In the genomic region with DNA sequence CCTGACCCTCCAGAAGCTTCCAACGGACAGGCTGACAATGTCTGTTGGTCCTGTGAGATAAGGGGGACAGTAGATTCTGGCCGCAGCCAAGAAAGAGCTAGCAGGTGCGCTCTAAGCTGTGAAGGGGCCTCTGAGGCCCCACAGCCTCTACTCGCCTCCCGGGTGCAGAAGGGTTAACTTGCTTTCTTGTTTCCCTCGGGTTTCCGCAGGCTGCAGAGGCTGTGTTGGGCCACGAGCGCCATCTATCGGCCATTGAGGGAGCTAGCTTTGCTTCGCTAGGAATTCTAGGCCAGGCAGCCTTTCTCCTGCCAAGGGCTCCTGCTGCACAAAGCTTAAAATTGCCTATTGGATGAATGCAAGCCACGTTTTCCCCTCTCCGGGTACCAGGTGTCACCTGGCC, we compare ENCODE assay signal across 8 mouse cellular contexts. TPM values are rescaled to one million over a fixed set of nuclear protein-coding genes. Genes with fewer than 3 reads are reported as not detected.
DNase-seq lines count a peak whose midpoint lies in the region; ATAC-seq and TF ChIP-seq lines count a peak whose summit lies in the region.

No protein-coding gene starts in this region.

- H3K4me1 ChIP-seq in intestine, postnatal 0 days (replicated peaks; ENCODE audit: control insufficient read depth, insufficient read depth, low read length): peaks cover 8% of the 10 kb centered on the region; the same call in 1 of the 2 replicates
- H3K4me1 ChIP-seq in midbrain, embryonic 12.5 days: peaks cover 32% of the 10 kb centered on the region

- peak; percentile 98 for TF ChIP-seq CTCF in intestine, postnatal 0 days (IDR thresholded peaks at IDR 0.05; ENCODE audit: low read depth)

- DNase-seq in adrenal gland, adult 18-20 months (ENCODE audit: low spot score in 2 of 2): peak; percentile 88 to 91
- peak; percentile 97 for DNase-seq in embryo, embryonic 10 days (ENCODE audit: low spot score)
- peak; percentile 84 for DNase-seq in gastrocnemius, postnatal 25 days
- peak; percentile 87 to 93 for DNase-seq in left cerebral cortex, postnatal 25 days (ENCODE audit: low spot score in 2 of 2)
- peak; percentile 95 for DNase-seq in right cerebral cortex, postnatal 4 days
- DNase-seq in yolk sac, embryonic 10.5 days (ENCODE audit: low spot score): peak; percentile 85

- peak overlapping the region; percentile 31; the same call in 1 of the 2 replicates for H3K9ac ChIP-seq in intestine, postnatal 0 days (ENCODE audit: low read depth, low read length)
- no peak overlapping the region for H3K9ac ChIP-seq in midbrain, embryonic 12.5 days (replicated peaks)

- no peaks in the 10 kb centered on the region for H3K9me3 ChIP-seq in intestine, postnatal 0 days (ENCODE audit: control insufficient read depth)
- no peaks in the 10 kb centered on the region for H3K9me3 ChIP-seq in midbrain, embryonic 12.5 days

- H3K27ac ChIP-seq in intestine, postnatal 0 days (ENCODE audit: low read depth, low read length): no peak overlapping the region
- H3K27ac ChIP-seq in midbrain, embryonic 12.5 days (replicated peaks): no peak overlapping the region

- H3K27me3 ChIP-seq in intestine, postnatal 0 days (replicated peaks; ENCODE audit: control insufficient read depth, insufficient read depth, low read length): peaks cover 47% of the 10 kb centered on the region
- H3K27me3 ChIP-seq in midbrain, embryonic 12.5 days: peaks cover 50% of the 10 kb centered on the region

- H3K4me3 ChIP-seq in intestine, postnatal 0 days (ENCODE audit: low read depth, low read length): no peak overlapping the region
- no peak overlapping the region for H3K4me3 ChIP-seq in midbrain, embryonic 12.5 days

- peak; percentile 23; the same call in 1 of the 2 replicates for ATAC-seq in intestine, postnatal 0 days
- ATAC-seq in midbrain, embryonic 12.5 days (ENCODE audit: low FRiP score, low read depth): peak; percentile 17; the same call in 1 of the 2 replicates

- no peaks in the 10 kb centered on the region for H3K36me3 ChIP-seq in intestine, postnatal 0 days (ENCODE audit: control insufficient read depth, insufficient read depth)
- no peaks in the 10 kb centered on the region for H3K36me3 ChIP-seq in midbrain, embryonic 12.5 days

- 0% methylated on average over 13 of the region's 13 CpGs for WGBS in intestine, postnatal 0 days
- 2% methylated on average over 13 of the region's 13 CpGs for WGBS in midbrain, embryonic 12.5 days

- intact Hi-C loops in left cerebral cortex, postnatal 25 days (cut with DNase I): loop anchor here (1.0 kb wide), 1 partner anchor 152 kb away; no protein-coding TSS in a partner anchor

- H3K4me2 ChIP-seq in intestine, postnatal 0 days (replicated peaks; ENCODE audit: low read depth): peak overlapping the region; percentile 47; the same call in 1 of the 2 replicates
- H3K4me2 ChIP-seq in midbrain, embryonic 12.5 days (replicated peaks): no peak overlapping the region

RNA-seq across cellular contexts. Expression of gene Smug1, which starts 1.5 kb away (rescaled TPM):
- 10 to 100 TPM; 12.5 to 13.2 TPM for total RNA-seq in adrenal gland, adult 18-20 months (2021)
- total RNA-seq in gastrocnemius, postnatal 25 days (2021): 10 to 100 TPM in 1 of 2 experiments, 1 to 10 TPM in 1; 9.4 to 11.7 TPM
- 8.6 and 9.2 TPM in 2 replicates for polyA plus RNA-seq in intestine, postnatal 0 days (2015; fragmentation: Nextera tagmentation; extraction: Ambion mirVana)
- 10 to 100 TPM; 19.2 to 20.9 TPM for total RNA-seq in left cerebral cortex, postnatal 25 days (2021)
- 27.5 and 28.9 TPM in 2 replicates for polyA plus RNA-seq in midbrain, embryonic 12.5 days (2016; fragmentation: Nextera tagmentation; extraction: Ambion mirVana)
